Mouse (Mus musculus) kidney, postnatal 0 days (tissue): Measurements from ENCODE around the gene Cep295. TPM values are rescaled to one million over a fixed set of nuclear protein-coding genes. Genes with fewer than 3 reads are reported as not detected.

ENCODE experiments used
- ATAC-seq: fragments of 200-750 bp; cut with Nextera tagmentation; replicated peaks from 2 replicates; pipeline ENCODE4 v1.8.0; 2017; ENCODE audit warnings: low read depth, moderate number of reproducible peaks, moderate TSS enrichment, moderate library complexity; ENCODE audit not compliant: low FRiP score
- DNase-seq: peaks from one replicate; pipeline ENCODE4 v3.0.0-alpha.2; 2016; ENCODE audit warnings: low spot score
- H3K27ac ChIP-seq: fragments of 300-500 bp; sonication (generic); 2 replicates; pipeline ENCODE4 v1.5.1; 2014; ENCODE audit warnings: mild to moderate bottlenecking
- H3K27me3 ChIP-seq: fragments of 300-500 bp; sonication (generic); 2 replicates; pipeline ENCODE4 v1.6.1; 2014; ENCODE audit warnings: low read length, mixed read lengths; ENCODE audit not compliant: insufficient read depth
- H3K36me3 ChIP-seq: fragments of 300-500 bp; sonication (generic); 2 replicates; pipeline ENCODE4 v1.6.1; 2014; ENCODE audit warnings: low read length, mixed read lengths; ENCODE audit not compliant: insufficient read depth
- H3K4me1 ChIP-seq: fragments of 300-500 bp; sonication (generic); replicated peaks from 2 replicates; pipeline ENCODE4 v1.6.1; 2014; ENCODE audit warnings: antibody characterized with exemption, low read length, mixed read lengths; ENCODE audit not compliant: insufficient read depth
- H3K4me2 ChIP-seq: fragments of 300-500 bp; sonication (generic); 2 replicates; pipeline ENCODE4 v1.6.1; 2014; ENCODE audit warnings: mild to moderate bottlenecking, low read length, moderate library complexity, mixed read lengths
- H3K4me3 ChIP-seq: fragments of 300-500 bp; sonication (generic); replicated peaks from 2 replicates; pipeline ENCODE4 v1.5.1; 2014; ENCODE audit warnings: low read depth, low read length
- H3K9ac ChIP-seq: fragments of 300-500 bp; sonication (generic); 2 replicates; pipeline ENCODE4 v1.6.1; 2014; ENCODE audit warnings: low read depth, low read length
- H3K9me3 ChIP-seq: fragments of 300-500 bp; sonication (generic); replicated peaks from 2 replicates; pipeline ENCODE4 v1.6.1; 2016; ENCODE audit warnings: low read length, inconsistent platforms, mixed read lengths
- CTCF ChIP-seq: IDR thresholded peaks from 2 replicates; pipeline ENCODE4 v1.5.1; 2016; ENCODE audit warnings: antibody characterized with exemption, low read depth, mild to moderate bottlenecking, moderate library complexity
- WGBS: fragments of 180-500 bp; shearing (Covaris S2); extraction: QIAGEN DNeasy Blood & Tissue Kit; methylation state at CpG from one replicate; pipeline ENCODE4 v1.1.7; 2014; 5-methylcytosine and 5-hydroxymethylcytosine counted together
- polyA plus RNA-seq: library from polyadenylated mRNA; unstranded; fragments of >200 nt; fragmentation: Nextera tagmentation; extraction: Ambion mirVana; gene quantifications from 2 replicates; pipeline ENCODE4 v1.2.1, GENCODE M21; 2015

Cep295 gene
- polyA plus RNA-seq, result 7.4 and 8.7 TPM in 2 replicates

DNA sequence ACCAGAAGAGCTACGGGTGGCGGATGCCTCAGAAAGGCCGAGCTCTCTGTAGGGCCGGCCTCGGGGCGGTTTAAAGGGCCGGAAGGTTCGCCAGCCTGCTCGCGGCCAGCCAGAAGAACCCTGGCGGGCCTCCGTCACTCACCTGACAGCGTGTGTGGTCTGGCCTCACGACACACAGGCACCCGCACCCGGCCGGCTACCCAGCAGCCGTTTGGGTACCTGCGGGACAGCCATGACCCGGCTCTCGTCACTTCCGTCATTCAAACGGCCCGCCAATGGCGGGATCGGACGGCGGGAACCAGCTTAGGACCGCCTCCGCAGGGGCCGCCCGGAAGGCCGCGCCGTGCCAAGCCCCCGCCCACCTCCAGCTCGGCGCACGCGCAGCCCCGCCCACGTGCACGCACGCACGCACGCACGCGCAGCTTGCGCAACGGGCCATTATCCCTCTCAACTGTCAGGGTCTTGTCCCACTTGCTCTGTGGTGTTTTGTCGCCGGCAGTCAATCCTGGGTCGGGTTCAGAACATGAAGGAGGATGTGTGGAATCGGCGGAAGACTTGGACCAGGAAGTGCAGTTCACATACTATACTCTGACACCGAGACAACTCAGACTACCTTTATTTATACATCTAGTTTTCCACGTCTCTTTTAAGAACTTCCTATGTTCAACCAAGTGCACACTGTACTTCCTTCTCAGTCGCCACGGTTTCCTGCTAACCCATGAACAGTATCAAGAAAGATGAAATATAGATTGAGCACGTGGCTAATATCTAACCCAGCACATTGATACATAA, at the start of gene Cep295:
Gene Cep295 (minus strand): TSS at position 305 of the 792 bp plus-strand sequence.
- no peak for TF ChIP-seq CTCF
- no peaks in the 10 kb centered on the region for H3K9me3 ChIP-seq
- 2% methylated on average over 60 of the region's 60 CpGs for WGBS
- peak within 1 kb of the TSS; percentile 67 for H3K4me3 ChIP-seq
- H3K4me2 ChIP-seq, result peak within 1 kb of the TSS; percentile 74
- H3K36me3 ChIP-seq, result no peaks in the 10 kb centered on the region
- peak; percentile 99 for ATAC-seq
- H3K9ac ChIP-seq, result peak within 1 kb of the TSS; percentile 79
- DNase-seq, result peak; percentile 95
- peak within 1 kb of the TSS; percentile 85 for H3K27ac ChIP-seq
- H3K4me1 ChIP-seq, result no peaks in the 10 kb centered on the region
- no peaks in the 10 kb centered on the region for H3K27me3 ChIP-seq

DNA sequence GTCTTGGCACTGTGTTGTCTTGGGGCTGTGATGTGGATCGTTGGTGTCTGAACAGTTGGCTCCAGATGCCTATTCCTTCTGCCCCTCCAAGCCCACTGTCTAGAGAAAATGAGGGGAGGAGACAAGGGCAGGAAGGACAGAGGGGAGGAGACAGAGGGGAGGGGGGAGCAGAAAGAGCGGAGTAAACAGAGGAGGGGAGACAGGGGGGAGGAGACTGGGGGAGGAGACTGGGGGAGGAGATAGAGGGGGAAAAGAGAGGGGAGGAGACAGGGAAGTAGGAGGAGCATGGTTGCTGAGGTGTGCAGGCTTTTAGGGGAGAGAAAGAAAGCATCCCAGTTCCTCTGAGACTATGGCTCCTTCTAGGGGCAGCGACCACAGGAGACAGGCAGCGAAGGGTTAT, 40.0 kb upstream of the Cep295 start:
- H3K27me3 ChIP-seq, result no peaks in the 10 kb centered on the region
- no peak for TF ChIP-seq CTCF
- no peak overlapping the region for H3K27ac ChIP-seq
- H3K4me1 ChIP-seq, result no peaks in the 10 kb centered on the region
- DNase-seq (no peak), ATAC-seq (no peak)
- H3K9me3 ChIP-seq, result no peaks in the 10 kb centered on the region
- WGBS, result 47% methylated on average over 4 of the region's 4 CpGs
- no peak overlapping the region for H3K4me3 ChIP-seq
- H3K9ac ChIP-seq, result no peak overlapping the region
- no peaks in the 10 kb centered on the region for H3K36me3 ChIP-seq
- H3K4me2 ChIP-seq, result no peak overlapping the region

DNA sequence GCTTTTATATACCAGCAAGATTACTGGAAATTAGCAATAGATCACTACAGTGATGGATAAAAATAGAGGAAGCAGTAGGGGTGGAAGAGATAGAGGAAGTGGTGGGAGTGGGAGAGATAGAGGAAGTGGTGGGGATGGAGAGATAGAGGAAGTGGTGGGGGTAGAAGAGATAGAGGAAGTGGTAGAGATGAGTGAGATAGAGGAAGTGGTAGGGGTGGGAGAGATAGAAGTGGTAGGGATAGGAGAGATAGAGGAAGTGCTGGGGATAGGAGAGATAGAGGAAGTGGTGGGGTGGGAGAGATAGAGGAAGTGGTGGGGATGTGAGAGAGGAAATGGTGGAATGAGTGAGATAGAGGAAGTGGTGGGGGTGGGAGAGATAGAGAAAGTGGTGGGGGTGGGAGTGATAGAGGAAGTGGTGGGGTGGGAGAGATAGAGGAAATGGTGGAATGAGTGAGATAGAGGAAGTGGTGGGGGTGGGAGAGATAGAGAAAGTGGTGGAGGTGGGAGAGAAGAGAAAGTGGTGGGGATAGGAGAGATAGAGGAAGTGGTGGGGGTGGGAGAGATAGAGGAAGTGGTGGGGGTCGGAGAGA, 37.9 kb upstream of the Cep295 start:
- H3K36me3 ChIP-seq, result no peaks in the 10 kb centered on the region
- no peak overlapping the region for H3K4me3 ChIP-seq
- DNase-seq (no peak), ATAC-seq (no peak)
- no peaks in the 10 kb centered on the region for H3K4me1 ChIP-seq
- 88% methylated on average over 1 of the region's 1 CpGs for WGBS
- H3K4me2 ChIP-seq, result no peak overlapping the region
- H3K9ac ChIP-seq, result no peak overlapping the region
- no peaks in the 10 kb centered on the region for H3K9me3 ChIP-seq
- H3K27me3 ChIP-seq, result no peaks in the 10 kb centered on the region
- no peak overlapping the region for H3K27ac ChIP-seq
- TF ChIP-seq CTCF, result no peak

DNA sequence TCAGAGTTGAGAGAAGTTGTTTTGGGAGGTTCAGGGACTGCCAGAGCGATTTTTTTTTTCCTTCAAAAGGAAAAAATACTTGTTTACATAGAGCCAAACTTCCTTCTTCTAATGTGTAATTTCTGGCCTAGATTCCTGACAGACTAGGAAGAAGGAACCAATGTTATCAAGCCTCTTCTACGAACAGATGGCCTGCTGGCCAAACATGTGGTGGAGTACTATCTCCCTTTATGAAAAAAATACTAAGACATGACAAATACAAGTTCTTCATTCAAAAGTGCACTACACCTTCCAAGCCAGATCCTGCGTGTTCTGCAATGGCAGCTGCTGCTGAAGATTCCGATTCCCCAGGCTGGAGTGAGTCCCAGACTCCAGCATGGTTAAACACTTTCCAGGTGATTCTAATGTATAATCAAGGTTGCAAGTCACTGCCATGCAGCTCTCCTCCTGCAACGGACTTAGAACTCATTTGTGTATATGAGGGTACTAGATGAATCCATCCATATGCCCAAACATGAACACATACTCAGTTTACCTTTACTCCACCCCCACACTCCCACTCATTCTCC, 29.6 kb upstream of the Cep295 start:
- TF ChIP-seq CTCF, result no peak
- Histone ChIP-seq H3K4me2 (no peak overlapping the region), H3K9me3 (no peaks in the 10 kb centered on the region), H3K27me3 (no peaks in the 10 kb centered on the region), H3K9ac (no peak overlapping the region), H3K4me3 (no peak overlapping the region), H3K4me1 (no peaks in the 10 kb centered on the region), H3K36me3 (no peaks in the 10 kb centered on the region), H3K27ac (no peak overlapping the region)
- WGBS, result 77% methylated on average over 5 of the region's 5 CpGs
- DNase-seq (no peak), ATAC-seq (no peak)

DNA sequence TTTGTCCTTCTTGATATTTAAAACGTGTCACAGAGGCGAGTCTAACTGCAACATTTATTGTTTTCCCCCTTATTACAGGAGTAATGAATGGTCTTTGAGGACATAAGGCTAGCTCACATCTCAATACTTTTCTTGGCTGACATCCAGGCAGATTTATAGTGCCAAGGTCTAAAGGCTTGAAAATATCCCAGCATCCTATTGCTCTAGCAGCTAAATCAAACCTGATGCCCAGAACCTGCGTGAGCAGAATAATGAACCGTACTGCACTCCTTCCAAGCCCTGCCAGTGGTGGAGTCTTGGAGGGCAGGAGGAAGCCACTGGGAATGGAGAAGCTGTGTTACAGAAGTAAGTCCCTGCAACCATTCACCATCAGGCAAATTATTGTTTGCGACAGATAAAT, 26.7 kb upstream of the Cep295 start:
- H3K36me3 ChIP-seq, result no peaks in the 10 kb centered on the region
- no peak overlapping the region for H3K9ac ChIP-seq
- H3K27ac ChIP-seq, result no peak overlapping the region
- no peaks in the 10 kb centered on the region for H3K4me1 ChIP-seq
- no peaks in the 10 kb centered on the region for H3K27me3 ChIP-seq
- DNase-seq (peak; percentile 16), ATAC-seq (no peak)
- no peaks in the 10 kb centered on the region for H3K9me3 ChIP-seq
- H3K4me2 ChIP-seq, result no peak overlapping the region
- TF ChIP-seq CTCF, result no peak
- no peak overlapping the region for H3K4me3 ChIP-seq
- 43% methylated on average over 5 of the region's 5 CpGs for WGBS

DNA sequence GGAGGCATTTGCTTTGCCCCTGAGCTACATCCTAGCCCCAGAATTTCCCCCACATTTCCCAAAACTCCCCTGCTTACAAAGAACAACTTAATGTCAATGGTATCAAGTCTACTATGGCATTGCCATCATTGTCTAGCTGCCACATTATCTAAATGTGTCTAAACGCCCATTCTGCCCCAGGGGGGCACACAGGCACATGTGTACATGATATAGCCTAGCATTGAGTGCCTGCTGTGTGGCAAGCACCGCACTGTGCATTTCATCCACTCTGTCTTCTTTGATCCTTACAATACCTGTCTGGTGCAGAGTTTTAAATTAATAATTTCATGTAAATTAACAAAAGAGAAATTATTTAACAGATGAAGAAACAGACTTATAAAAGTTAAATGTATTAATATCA, 8.7 kb upstream of the Cep295 start:
- WGBS, result 66% methylated on average over 2 of the region's 2 CpGs
- TF ChIP-seq CTCF, result no peak
- peak; percentile 25; the same call in 1 of the 2 replicates for ATAC-seq
- no peaks in the 10 kb centered on the region for H3K27me3 ChIP-seq
- no peak overlapping the region for H3K9ac ChIP-seq
- H3K9me3 ChIP-seq, result no peaks in the 10 kb centered on the region
- no peaks in the 10 kb centered on the region for H3K4me1 ChIP-seq
- no peak overlapping the region for H3K27ac ChIP-seq
- no peak for DNase-seq
- H3K36me3 ChIP-seq, result no peaks in the 10 kb centered on the region
- no peak overlapping the region for H3K4me2 ChIP-seq
- H3K4me3 ChIP-seq, result no peak overlapping the region
